Mouse (Mus musculus) CH12.LX (cell line): Measurements from ENCODE around the gene Sept4.

ENCODE experiments used
- BHLHE40 ChIP-seq: IDR thresholded peaks from 2 replicates; pipeline ENCODE4 v1.6.1; 2011; ENCODE audit warnings: mild to moderate bottlenecking, low read depth, low read length, improper control_type of control experiment
- CTCF ChIP-seq, 2 experiments: IDR thresholded peaks in 1 of 2; conservative IDR thresholded peaks in 1 of 2; 2 replicates each; pipeline ENCODE4 v1.5.1; 2011 to 2012; ENCODE audit warnings: low read depth in 2 of 2, low read length in 2 of 2, improper control_type of control experiment in 1 of 2, inconsistent platforms in 1 of 2, mild to moderate bottlenecking in 1 of 2, moderate library complexity in 1 of 2
- EP300 ChIP-seq: IDR thresholded peaks from 2 replicates; pipeline ENCODE4 v1.6.1; 2011; ENCODE audit warnings: low read length, improper control_type of control experiment
- MAZ ChIP-seq: IDR thresholded peaks from 2 replicates; pipeline ENCODE4 v1.6.1; 2012; ENCODE audit warnings: low read depth, mild to moderate bottlenecking, inconsistent platforms, low read length, improper control_type of control experiment, moderate library complexity
- MYC ChIP-seq: IDR thresholded peaks from 2 replicates; pipeline ENCODE4 v1.6.1; 2011; ENCODE audit warnings: low read depth, mild to moderate bottlenecking, improper control_type of control experiment, low read length
- POLR2A ChIP-seq: IDR thresholded peaks from 2 replicates; pipeline ENCODE4 v1.6.1; 2011; ENCODE audit warnings: low read depth, mild to moderate bottlenecking, improper control_type of control experiment, low read length
- POLR2AphosphoS2 ChIP-seq: IDR thresholded peaks from 2 replicates; pipeline ENCODE4 v1.6.1; 2011; ENCODE audit warnings: low read depth, low read length, improper control_type of control experiment
- RCOR1 ChIP-seq: conservative IDR thresholded peaks from 2 replicates; pipeline ENCODE4 v1.6.1; 2012; ENCODE audit warnings: low read depth, mild to moderate bottlenecking, inconsistent platforms, low read length, improper control_type of control experiment
- TBP ChIP-seq: conservative IDR thresholded peaks from 2 replicates; pipeline ENCODE4 v1.6.1; 2011; ENCODE audit warnings: low read depth, low read length, improper control_type of control experiment
- USF1 ChIP-seq: IDR thresholded peaks from 2 replicates; pipeline ENCODE4 v1.6.1; 2014; ENCODE audit warnings: low read depth, mild to moderate bottlenecking, inconsistent platforms, low read length, improper control_type of control experiment
- USF2 ChIP-seq: conservative IDR thresholded peaks from 2 replicates; pipeline ENCODE4 v1.6.1; 2011; ENCODE audit warnings: low read depth, low read length, improper control_type of control experiment
- ZC3H11A ChIP-seq: IDR thresholded peaks from 2 replicates; pipeline ENCODE4 v1.6.1; 2012; ENCODE audit warnings: low read depth, mild to moderate bottlenecking, inconsistent platforms, low read length, improper control_type of control experiment

DNA sequence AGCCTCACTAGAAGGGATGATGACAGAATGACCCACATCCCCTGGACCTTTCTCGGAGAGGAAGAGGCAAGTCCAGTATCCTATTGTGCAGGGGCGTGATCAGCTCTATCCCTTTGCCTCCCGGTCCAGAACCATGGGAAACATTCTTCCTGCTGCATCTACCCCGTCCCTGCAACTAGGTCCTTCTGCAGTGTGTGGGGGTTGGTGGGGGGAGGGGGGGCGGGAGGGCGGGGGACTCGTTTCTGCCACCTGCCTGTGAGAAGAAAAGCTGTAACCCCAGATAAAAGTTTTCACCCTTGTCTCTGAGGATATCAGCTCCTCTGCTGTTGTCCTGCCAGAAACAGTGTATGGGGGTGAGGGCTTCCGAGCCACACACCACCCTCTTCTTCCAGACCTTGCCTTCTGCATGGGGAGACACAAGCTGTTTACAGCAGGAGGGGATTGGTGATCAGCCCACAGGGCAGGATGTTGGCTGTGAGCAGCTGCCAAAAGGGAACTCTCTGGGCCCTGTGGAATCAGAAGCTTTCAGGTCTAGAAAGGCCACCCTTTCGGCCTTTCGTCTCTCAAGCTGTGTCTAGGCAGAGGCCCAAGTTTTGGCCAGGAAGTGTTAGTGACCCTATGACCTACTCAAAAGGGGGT, 10.4 kb downstream of the Sept4 start:
- TF ChIP-seq POLR2AphosphoS2, result no peak
- TF ChIP-seq USF2, result no peak
- TF ChIP-seq MAZ, result no peak
- TF ChIP-seq POLR2A, result no peak
- no peak for TF ChIP-seq CTCF (conservative IDR thresholded peaks at IDR 0.05 in 1 of 2, IDR thresholded peaks at IDR 0.05 in 1 of 2; ENCODE audit: low read depth in 2 of 2, low read length in 2 of 2)
- no peak for TF ChIP-seq BHLHE40
- TF ChIP-seq TBP, result no peak
- no peak for TF ChIP-seq USF1
- TF ChIP-seq ZC3H11A, result no peak
- TF ChIP-seq RCOR1, result no peak
- TF ChIP-seq EP300, result no peak
- no peak for TF ChIP-seq MYC
